Comparison of ENCODE assay signal across 14 mouse cellular contexts in genomic region chr7:79054111-79054510, GRCm38 (mm10). TPM values are rescaled to one million over a fixed set of nuclear protein-coding genes. Genes with fewer than 3 reads are reported as not detected.
A peak's percentile ranks its signal among the peaks of the same experiment; 100 is the strongest.
DNase-seq lines count a peak whose midpoint lies in the region; ATAC-seq lines count a peak whose summit lies in the region.
"Had no signal": no experiment of that assay in that cellular context is flagged by ENCODE, and none has a peak within 500 bp of the region (broad histone marks: within the 10 kb centered on the region; RNA-seq: fewer than 3 reads in every experiment).

No protein-coding gene starts in this region.

- no peak overlapping the region for H3K9ac ChIP-seq in heart, embryonic 14.5 days (ENCODE audit: low read length)
- H3K9ac ChIP-seq in hindbrain, embryonic 11.5 days (ENCODE audit: low read depth, low read length): no peak overlapping the region
- no peak overlapping the region for H3K9ac ChIP-seq in midbrain, embryonic 12.5 days (replicated peaks)

- H3K4me1 ChIP-seq in heart, embryonic 14.5 days (ENCODE audit: control insufficient read depth in 2 of 2, insufficient read depth in 2 of 2, low read length in 2 of 2): peaks cover 0 to 16% of the 10 kb centered on the region in 2 experiments; a peak in 2 of 4 replicates
- no peaks in the 10 kb centered on the region; the same call in 1 of the 2 replicates for H3K4me1 ChIP-seq in hindbrain, embryonic 11.5 days (replicated peaks; ENCODE audit: control insufficient read depth, insufficient read depth, low read length)
- peaks cover 15% of the 10 kb centered on the region for H3K4me1 ChIP-seq in midbrain, embryonic 12.5 days

- peaks cover 77% of the 10 kb centered on the region for H3K27me3 ChIP-seq in heart, embryonic 14.5 days (ENCODE audit: control insufficient read depth, insufficient read depth, low read length)
- peaks cover 35% of the 10 kb centered on the region for H3K27me3 ChIP-seq in hindbrain, embryonic 11.5 days (ENCODE audit: control insufficient read depth, insufficient read depth, low read length)
- peaks cover 66% of the 10 kb centered on the region for H3K27me3 ChIP-seq in midbrain, embryonic 12.5 days

- 14% methylated on average over 13 of the region's 13 CpGs for WGBS in heart, embryonic 14.5 days
- WGBS in hindbrain, embryonic 11.5 days: 12% methylated on average over 13 of the region's 13 CpGs
- WGBS in midbrain, embryonic 12.5 days: 9% methylated on average over 13 of the region's 13 CpGs

- no peaks in the 10 kb centered on the region for H3K36me3 ChIP-seq in heart, embryonic 14.5 days (ENCODE audit: control insufficient read depth, insufficient read depth, low read length)
- no peaks in the 10 kb centered on the region for H3K36me3 ChIP-seq in hindbrain, embryonic 11.5 days (ENCODE audit: control insufficient read depth, insufficient read depth, low read length)
- H3K36me3 ChIP-seq in midbrain, embryonic 12.5 days: no peaks in the 10 kb centered on the region

- no peak overlapping the region for H3K4me3 ChIP-seq in heart, embryonic 14.5 days (ENCODE audit: control insufficient read depth in 1 of 2, insufficient read depth in 1 of 2, low read depth in 1 of 2, low read length in 2 of 2)
- H3K4me3 ChIP-seq in hindbrain, embryonic 11.5 days (ENCODE audit: low read depth, low read length): no peak overlapping the region
- H3K4me3 ChIP-seq in midbrain, embryonic 12.5 days: 0 out of 2 replicates have a peak overlapping the region, but pooled peaks have one; percentile 55

- DNase-seq in heart, adult 18-20 months: no peak
- peak; percentile 1 for DNase-seq in embryo, embryonic 9.5 days (ENCODE audit: extremely low spot score)
- peak; percentile 22 for DNase-seq in hindbrain, embryonic 11.5 days (ENCODE audit: low spot score)
- DNase-seq in spleen, postnatal 36 days (ENCODE audit: low spot score in 2 of 2): no peak
- no peak for DNase-seq in urinary bladder, postnatal 10 days (ENCODE audit: low spot score)
- no peak for DNase-seq in thymus, adult 18-20 months
- DNase-seq: adrenal gland, postnatal 25 days; cerebellum, adult 11 months; kidney, postnatal 36 days; lung, adult 18-20 months; thymus, postnatal 4 days had no signal

- no peaks in the 10 kb centered on the region for H3K9me3 ChIP-seq in heart, embryonic 14.5 days (ENCODE audit: control insufficient read depth, low read length)
- no peaks in the 10 kb centered on the region for H3K9me3 ChIP-seq in hindbrain, embryonic 11.5 days (ENCODE audit: control insufficient read depth, low read length)
- no peaks in the 10 kb centered on the region for H3K9me3 ChIP-seq in midbrain, embryonic 12.5 days

- ATAC-seq in heart, embryonic 14.5 days (ENCODE audit: insufficient number of reproducible peaks, insufficient read depth, low FRiP score, low read depth): no peak
- ATAC-seq in hindbrain, embryonic 11.5 days (ENCODE audit: low FRiP score): no peak
- no peak for ATAC-seq in midbrain, embryonic 12.5 days (ENCODE audit: low FRiP score, low read depth)
- ATAC-seq: CD4-positive, CD25-positive, alpha-beta regulatory T cell, adult 4 months had no signal

- H3K4me2 ChIP-seq in heart, embryonic 14.5 days (ENCODE audit: low read length): peak overlapping the region; percentile 91
- no peak overlapping the region for H3K4me2 ChIP-seq in hindbrain, embryonic 11.5 days (replicated peaks; ENCODE audit: low read depth, low read length)
- 0 out of 2 replicates have a peak overlapping the region, but pooled peaks have one; percentile 98 for H3K4me2 ChIP-seq in midbrain, embryonic 12.5 days (replicated peaks)

- no peak overlapping the region for H3K27ac ChIP-seq in heart, embryonic 14.5 days (replicated peaks in 1 of 2; ENCODE audit: control insufficient read depth in 1 of 2, insufficient read depth in 1 of 2, low read depth in 2 of 2, low read length in 2 of 2)
- no peak overlapping the region for H3K27ac ChIP-seq in hindbrain, embryonic 11.5 days (ENCODE audit: low read depth, low read length)
- H3K27ac ChIP-seq in midbrain, embryonic 12.5 days (replicated peaks): no peak overlapping the region

RNA-seq across cellular contexts. Expression of gene Acan, which starts 0.8 kb away (rescaled TPM):
- polyA plus RNA-seq in heart, embryonic 14.5 days (2014; fragmentation: Nextera tagmentation; extraction: Ambion mirVana): 1.8 and 2.2 TPM in 2 replicates
- under 1 TPM; 0.10 to 0.28 TPM for total RNA-seq in heart, adult 18-20 months (2021)
- polyA plus RNA-seq in hindbrain, embryonic 11.5 days (2014; fragmentation: Nextera tagmentation; extraction: Ambion mirVana): 0.53 and 0.63 TPM in 2 replicates
- polyA plus RNA-seq in midbrain, embryonic 12.5 days (2016; fragmentation: Nextera tagmentation; extraction: Ambion mirVana): 0.26 and 0.77 TPM in 2 replicates
- polyA plus RNA-seq: CD4-positive, CD25-positive, alpha-beta regulatory T cell, adult 4 months had no signal

Comparison
In these comparisons a context has a peak if more than half of its experiments do, and no peak if none do; other contexts are left out.
1. DNase-seq: peak in embryo, embryonic 9.5 days (single experiment) and hindbrain, embryonic 11.5 days (single experiment); none in heart, adult 18-20 months (0 of 2), spleen, postnatal 36 days (0 of 2), urinary bladder, postnatal 10 days (single experiment) and thymus, adult 18-20 months (0 of 2).